Mouse (Mus musculus) lung, postnatal 14 days (tissue): Measurements from ENCODE around the gene Asb16.
A peak's percentile ranks its signal among the peaks of the same experiment; 100 is the strongest.

ENCODE experiments used
- DNase-seq: peaks from one replicate; pipeline ENCODE4 v3.0.0; 2021

Gene Asb16

GRCm38 (mm10) chr11:102288027-102288804 is 19.7 kb downstream of the Asb16 start:
- DNase-seq, result no peak

- no peak for DNase-seq
Measured at GRCm38 (mm10) chr11:102288913-102289312, 20.4 kb downstream of the Asb16 start.

- DNase-seq, result no peak
Measured at GRCm38 (mm10) chr11:102289511-102290100, 21.1 kb downstream of the Asb16 start.

- DNase-seq, result no peak
Measured at GRCm38 (mm10) chr11:102290141-102290540, 21.6 kb downstream of the Asb16 start.

- DNase-seq, result no peak
Measured at GRCm38 (mm10) chr11:102291051-102291535, 22.6 kb downstream of the Asb16 start.

- DNase-seq, result no peak
Measured at GRCm38 (mm10) chr11:102293971-102294370, 25.4 kb downstream of the Asb16 start.

- no peak for DNase-seq
Measured at GRCm38 (mm10) chr11:102294416-102294815, 25.9 kb downstream of the Asb16 start.

GRCm38 (mm10) chr11:102294887-102295597 is 26.5 kb downstream of the Asb16 start:
- peak; percentile 32 for DNase-seq

- peak; percentile 65 for DNase-seq
Measured at GRCm38 (mm10) chr11:102295598-102296471, 27.3 kb downstream of the Asb16 start.

- DNase-seq, result peak; percentile 98
Measured at GRCm38 (mm10) chr11:102296491-102297472, 28.2 kb downstream of the Asb16 start, which contains the start of gene Atxn7l3. Gene Atxn7l3 (minus strand): TSS chr11:102296631.

GRCm38 (mm10) chr11:102297577-102298556 is 29.3 kb downstream of the Asb16 start:
- no peak for DNase-seq

GRCm38 (mm10) chr11:102299839-102300238 is 31.3 kb downstream of the Asb16 start:
- DNase-seq, result peak; percentile 75

- no peak for DNase-seq
Measured at GRCm38 (mm10) chr11:102304141-102304540, 35.6 kb downstream of the Asb16 start.

- no peak for DNase-seq
Measured at GRCm38 (mm10) chr11:102305359-102305758, 36.8 kb downstream of the Asb16 start.

- DNase-seq, result no peak
Measured at GRCm38 (mm10) chr11:102308104-102308503, 39.6 kb downstream of the Asb16 start.

GRCm38 (mm10) chr11:102308979-102309378 is 40.4 kb downstream of the Asb16 start:
- DNase-seq, result peak; percentile 98

- no peak for DNase-seq
Measured at GRCm38 (mm10) chr11:102309821-102310617, 41.5 kb downstream of the Asb16 start.

GRCm38 (mm10) chr11:102310768-102311695 is 42.5 kb downstream of the Asb16 start:
- DNase-seq, result no peak
